Mouse (Mus musculus) adipocyte (in vitro differentiated cells): Measurements from ENCODE around the gene Tmem259.

Experiments
- DNase-seq: peaks from one replicate; pipeline ENCODE4 v3.0.0-alpha.2; 2016; ENCODE audit warnings: low spot score

Tmem259 gene

DNA sequence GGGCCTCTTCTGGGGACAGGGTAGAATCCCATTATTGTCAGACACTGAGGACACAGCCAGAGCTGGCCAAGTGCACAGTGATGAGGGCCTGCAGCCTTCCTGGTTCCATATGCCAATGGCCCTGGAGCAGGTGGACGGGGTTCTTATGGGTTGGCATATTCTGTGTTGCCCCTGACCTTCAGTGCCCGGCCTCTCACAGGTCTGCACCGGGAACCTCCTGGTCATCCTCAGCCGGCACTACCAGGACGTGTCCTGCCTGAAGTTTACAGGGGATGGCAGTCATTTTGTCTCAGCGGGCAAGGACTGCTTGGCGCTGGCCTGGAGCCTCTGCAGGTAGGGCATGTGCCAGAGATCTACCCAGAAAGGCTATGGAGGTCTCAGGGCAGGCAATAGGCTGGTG, 19.4 kb downstream of the Tmem259 start:
- DNase-seq = no peak

GRCm38 (mm10) chr10:79960671-79961294, 23.3 kb downstream of the Tmem259 start:
- no peak for DNase-seq

GRCm38 (mm10) chr10:79959847-79960601, 24.1 kb downstream of the Tmem259 start, which contains the start of gene Wdr18:
TSS of gene Wdr18 (plus strand) at chr10:79960152.
- DNase-seq = peak; percentile 100

DNA sequence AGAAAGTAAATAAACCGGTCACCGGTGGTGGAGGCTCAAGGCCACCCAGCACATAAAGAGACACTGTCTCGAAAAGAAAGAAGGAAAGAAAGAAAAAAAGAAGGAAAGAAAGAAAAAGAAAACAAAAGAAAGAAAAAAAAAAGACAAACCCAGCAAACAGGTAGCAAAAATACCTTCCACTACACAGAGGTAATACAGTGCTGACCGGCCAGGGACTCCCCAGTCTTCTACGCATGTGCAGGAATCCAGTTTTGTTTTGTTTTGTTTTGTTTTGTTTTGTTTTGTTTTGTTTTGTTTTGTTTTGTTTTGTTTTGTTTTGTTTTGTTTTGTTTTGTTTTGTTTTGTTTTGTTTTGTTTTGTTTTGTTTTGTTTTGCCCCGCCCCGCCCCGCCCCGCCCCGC, 24.7 kb downstream of the Tmem259 start:
- peak; percentile 50 for DNase-seq

GRCm38 (mm10) chr10:79958140-79958816, 25.9 kb downstream of the Tmem259 start:
- DNase-seq = peak; percentile 86

- DNase-seq = no peak
Observed at GRCm38 (mm10) chr10:79956643-79957154, 27.4 kb downstream of the Tmem259 start.

DNA sequence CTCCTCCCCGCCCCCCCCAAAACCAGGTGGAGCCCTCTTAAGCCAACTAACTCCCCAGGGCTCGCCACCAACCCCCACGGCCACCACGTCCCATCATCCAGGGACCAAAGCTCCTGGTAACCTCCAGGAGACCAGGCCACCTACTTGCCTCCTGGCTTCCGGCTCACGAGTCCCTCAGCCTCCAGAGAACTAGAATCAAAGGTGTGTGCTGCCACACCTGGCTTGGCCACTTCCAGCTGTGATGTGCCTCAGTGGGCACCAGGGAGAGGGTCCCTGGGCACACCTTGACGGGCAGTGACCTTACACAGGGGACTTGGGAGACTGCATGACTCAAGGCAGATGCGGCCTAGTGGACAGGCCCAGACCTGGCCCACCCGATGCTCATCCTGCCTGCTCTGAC, 28.4 kb downstream of the Tmem259 start:
- DNase-seq = no peak

GRCm38 (mm10) chr10:79953946-79954345, 30.2 kb downstream of the Tmem259 start:
- DNase-seq = peak; percentile 31

DNA sequence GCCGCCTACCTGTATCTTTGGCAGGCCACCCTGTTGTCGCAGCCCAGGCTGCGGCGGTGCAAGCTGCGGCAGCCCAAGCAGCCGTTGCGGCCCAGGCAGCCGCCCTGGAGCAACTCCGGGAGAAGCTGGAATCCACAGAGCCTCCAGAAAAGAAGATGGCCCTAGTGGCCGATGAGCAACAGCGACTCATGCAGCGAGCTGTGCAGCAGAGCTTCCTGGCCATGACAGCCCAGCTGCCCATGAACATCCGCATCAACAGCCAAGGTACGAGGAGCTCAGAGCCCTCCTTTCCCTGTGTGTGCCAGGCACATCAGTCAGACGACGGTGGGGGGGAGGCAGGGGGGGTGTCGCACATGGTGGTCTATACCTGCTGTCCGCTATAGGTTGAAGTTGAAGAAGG, 33.5 kb downstream of the Tmem259 start:
- DNase-seq = no peak

- no peak for DNase-seq
Observed at GRCm38 (mm10) chr10:79949873-79950272, 34.3 kb downstream of the Tmem259 start.

- DNase-seq = no peak
Observed at GRCm38 (mm10) chr10:79947502-79947901, 36.6 kb downstream of the Tmem259 start.

- no peak for DNase-seq
Observed at GRCm38 (mm10) chr10:79946752-79947322, 37.3 kb downstream of the Tmem259 start.

DNA sequence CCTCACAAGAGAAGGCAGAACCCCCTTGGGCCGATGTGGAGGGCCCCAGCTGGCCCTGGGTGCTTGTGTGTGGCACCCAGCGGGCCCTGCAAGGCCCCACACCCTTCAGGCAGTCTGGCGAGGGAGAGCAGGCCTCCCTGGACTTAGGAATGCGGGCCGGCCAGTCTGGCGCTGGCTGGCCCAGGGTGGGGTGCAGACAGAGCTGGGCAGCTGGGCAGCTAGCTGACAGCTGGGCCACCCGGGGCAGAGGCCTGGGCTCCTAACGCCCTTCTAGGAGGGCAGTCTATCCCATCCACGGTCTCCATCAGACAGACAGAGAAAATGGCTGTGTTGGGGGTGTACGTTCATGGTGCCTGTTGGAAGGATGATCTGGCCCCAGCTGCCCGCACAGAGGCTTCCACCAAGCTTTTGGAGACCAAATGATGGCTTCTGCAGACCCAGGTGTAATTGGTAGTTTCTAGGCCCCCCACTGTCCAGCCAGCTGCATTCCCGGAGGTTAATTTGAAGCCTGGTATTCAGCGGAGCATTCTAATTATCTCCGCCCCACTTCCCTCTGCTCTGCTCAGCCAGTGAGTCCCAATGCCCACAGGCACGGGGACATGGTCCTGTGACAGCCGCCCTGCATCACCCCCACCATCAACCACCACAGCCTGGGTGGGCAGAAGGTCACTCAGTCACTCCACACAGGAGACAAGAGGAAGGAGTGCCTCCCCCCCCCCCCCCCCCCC, 38.5 kb downstream of the Tmem259 start:
- no peak for DNase-seq

- DNase-seq = no peak
Observed at GRCm38 (mm10) chr10:79943471-79943901, 40.6 kb downstream of the Tmem259 start.

- DNase-seq = no peak
Observed at GRCm38 (mm10) chr10:79942988-79943387, 41.1 kb downstream of the Tmem259 start.

- no peak for DNase-seq
Observed at GRCm38 (mm10) chr10:79940749-79941148, 43.4 kb downstream of the Tmem259 start.

GRCm38 (mm10) chr10:79937775-79938526, 46.2 kb downstream of the Tmem259 start:
- no peak for DNase-seq

GRCm38 (mm10) chr10:79936911-79937441, 47.2 kb downstream of the Tmem259 start:
- no peak for DNase-seq

GRCm38 (mm10) chr10:79936284-79936910, 47.7 kb downstream of the Tmem259 start:
- DNase-seq = peak; percentile 70
